Mouse (Mus musculus): ENCODE data around the gene Serpina9. TPM values are rescaled to one million over a fixed set of nuclear protein-coding genes. Genes with fewer than 3 reads are reported as not detected.

Serpina9 gene
- polyA plus RNA-seq, 1 experiment, result 0.39 TPM

GRCm38 (mm10) chr12:104015280-104015679 is 1.7 kb upstream of the Serpina9 start:
- Histone ChIP-seq H3K36me3 (ENCODE audit: control insufficient read depth, insufficient read depth, low read length) (no peaks in the 10 kb centered on the region), H3K27me3 (ENCODE audit: control insufficient read depth, insufficient read depth, low read length) (no peaks in the 10 kb centered on the region), H3K27ac (ENCODE audit: control insufficient read depth, insufficient read depth, low read length) (no peak overlapping the region), H3K4me1 (replicated peaks; ENCODE audit: control insufficient read depth, insufficient read depth, low read length) (no peaks in the 10 kb centered on the region), H3K4me3 (ENCODE audit: control insufficient read depth, insufficient read depth, low read length) (no peak overlapping the region)
- 60% methylated on average over 3 of the region's 3 CpGs for WGBS
- no peak for TF ChIP-seq POLR2A (IDR thresholded peaks at IDR 0.05; ENCODE audit: control insufficient read depth, extremely low read depth, insufficient read depth, low read length, poor library complexity)
- TF ChIP-seq CTCF (IDR thresholded peaks at IDR 0.05; ENCODE audit: borderline replicate concordance, control insufficient read depth, extremely low read depth, insufficient read depth, low read length, poor library complexity), result no peak
- no peak for DNase-seq

- H3K4me3 ChIP-seq (ENCODE audit: control insufficient read depth, insufficient read depth, low read length), result no peak overlapping the region
These were observed 8.9 kb downstream of the Serpina9 start for GRCm38 (mm10) chr12:104004689-104005088.

GRCm38 (mm10) chr12:104003238-104003612 is 10.3 kb downstream of the Serpina9 start:
- Histone ChIP-seq H3K36me3 (ENCODE audit: control insufficient read depth, insufficient read depth, low read length) (no peaks in the 10 kb centered on the region), H3K27ac (ENCODE audit: control insufficient read depth, insufficient read depth, low read length) (no peak overlapping the region), H3K4me1 (replicated peaks; ENCODE audit: control insufficient read depth, insufficient read depth, low read length) (no peaks in the 10 kb centered on the region; the same call in 1 of the 2 replicates), H3K4me3 (ENCODE audit: control insufficient read depth, insufficient read depth, low read length) (no peak overlapping the region), H3K27me3 (ENCODE audit: control insufficient read depth, insufficient read depth, low read length) (no peaks in the 10 kb centered on the region)
- 38% methylated on average over 4 of the region's 4 CpGs for WGBS
- no peak for DNase-seq
- TF ChIP-seq CTCF (IDR thresholded peaks at IDR 0.05; ENCODE audit: borderline replicate concordance, control insufficient read depth, extremely low read depth, insufficient read depth, low read length, poor library complexity) (no peak), POLR2A (IDR thresholded peaks at IDR 0.05; ENCODE audit: control insufficient read depth, extremely low read depth, insufficient read depth, low read length, poor library complexity) (no peak)

More at GRCm38 (mm10) chr12:104004689-104005088, 8.9 kb downstream of the Serpina9 start:
- 93% methylated on average over 5 of the region's 5 CpGs for WGBS
- Histone ChIP-seq H3K4me1 (replicated peaks; ENCODE audit: control insufficient read depth, insufficient read depth, low read length) (no peaks in the 10 kb centered on the region; the same call in 1 of the 2 replicates), H3K36me3 (ENCODE audit: control insufficient read depth, insufficient read depth, low read length) (no peaks in the 10 kb centered on the region), H3K27ac (ENCODE audit: control insufficient read depth, insufficient read depth, low read length) (no peak overlapping the region), H3K27me3 (ENCODE audit: control insufficient read depth, insufficient read depth, low read length) (no peaks in the 10 kb centered on the region)
- no peak for DNase-seq
- TF ChIP-seq POLR2A (IDR thresholded peaks at IDR 0.05; ENCODE audit: control insufficient read depth, extremely low read depth, insufficient read depth, low read length, poor library complexity), result no peak
- TF ChIP-seq CTCF (IDR thresholded peaks at IDR 0.05; ENCODE audit: borderline replicate concordance, control insufficient read depth, extremely low read depth, insufficient read depth, low read length, poor library complexity), result no peak

GRCm38 (mm10) chr12:104002569-104003237 is 10.9 kb downstream of the Serpina9 start:
- H3K27me3 ChIP-seq (ENCODE audit: control insufficient read depth, insufficient read depth, low read length), result no peaks in the 10 kb centered on the region
- no peak for DNase-seq

GRCm38 (mm10) chr12:104000594-104000993 is 13.0 kb downstream of the Serpina9 start:
- DNase-seq, result no peak
- TF ChIP-seq CTCF (IDR thresholded peaks at IDR 0.05; ENCODE audit: borderline replicate concordance, control insufficient read depth, extremely low read depth, insufficient read depth, low read length, poor library complexity), result no peak
- TF ChIP-seq POLR2A (IDR thresholded peaks at IDR 0.05; ENCODE audit: control insufficient read depth, extremely low read depth, insufficient read depth, low read length, poor library complexity), result no peak
- no peak overlapping the region for H3K4me3 ChIP-seq (ENCODE audit: control insufficient read depth, insufficient read depth, low read length)
- H3K27ac ChIP-seq (ENCODE audit: control insufficient read depth, insufficient read depth, low read length), result no peak overlapping the region
- H3K27me3 ChIP-seq (ENCODE audit: control insufficient read depth, insufficient read depth, low read length), result no peaks in the 10 kb centered on the region
- H3K36me3 ChIP-seq (ENCODE audit: control insufficient read depth, insufficient read depth, low read length), result no peaks in the 10 kb centered on the region
- WGBS, result 85% methylated on average over 3 of the region's 3 CpGs
- no peaks in the 10 kb centered on the region; the same call in 1 of the 2 replicates for H3K4me1 ChIP-seq (replicated peaks; ENCODE audit: control insufficient read depth, insufficient read depth, low read length)

More at GRCm38 (mm10) chr12:104002569-104003237, 10.9 kb downstream of the Serpina9 start:
- Histone ChIP-seq H3K36me3 (ENCODE audit: control insufficient read depth, insufficient read depth, low read length) (no peaks in the 10 kb centered on the region), H3K27ac (ENCODE audit: control insufficient read depth, insufficient read depth, low read length) (no peak overlapping the region), H3K4me1 (replicated peaks; ENCODE audit: control insufficient read depth, insufficient read depth, low read length) (no peaks in the 10 kb centered on the region; the same call in 1 of the 2 replicates), H3K4me3 (ENCODE audit: control insufficient read depth, insufficient read depth, low read length) (no peak overlapping the region)
- TF ChIP-seq CTCF (IDR thresholded peaks at IDR 0.05; ENCODE audit: borderline replicate concordance, control insufficient read depth, extremely low read depth, insufficient read depth, low read length, poor library complexity) (no peak), POLR2A (IDR thresholded peaks at IDR 0.05; ENCODE audit: control insufficient read depth, extremely low read depth, insufficient read depth, low read length, poor library complexity) (no peak)
- WGBS, result 93% methylated on average over 10 of the region's 10 CpGs

- no peaks in the 10 kb centered on the region for H3K27me3 ChIP-seq (ENCODE audit: control insufficient read depth, insufficient read depth, low read length)
- no peak overlapping the region for H3K27ac ChIP-seq (ENCODE audit: control insufficient read depth, insufficient read depth, low read length)
- 93% methylated on average over 8 of the region's 8 CpGs for WGBS
- no peaks in the 10 kb centered on the region; the same call in 1 of the 2 replicates for H3K4me1 ChIP-seq (replicated peaks; ENCODE audit: control insufficient read depth, insufficient read depth, low read length)
- no peak overlapping the region for H3K4me3 ChIP-seq (ENCODE audit: control insufficient read depth, insufficient read depth, low read length)
- no peak for DNase-seq
- no peaks in the 10 kb centered on the region for H3K36me3 ChIP-seq (ENCODE audit: control insufficient read depth, insufficient read depth, low read length)
- TF ChIP-seq CTCF (IDR thresholded peaks at IDR 0.05; ENCODE audit: borderline replicate concordance, control insufficient read depth, extremely low read depth, insufficient read depth, low read length, poor library complexity), result no peak
- no peak for TF ChIP-seq POLR2A (IDR thresholded peaks at IDR 0.05; ENCODE audit: control insufficient read depth, extremely low read depth, insufficient read depth, low read length, poor library complexity)
These were observed 13.9 kb downstream of the Serpina9 start for GRCm38 (mm10) chr12:103999611-104000010.

Measured in thymus, adult 2 months (tissue).